Mouse (Mus musculus): Measurements from ENCODE around the gene Trim65. TPM values are rescaled to one million over a fixed set of nuclear protein-coding genes. Genes with fewer than 3 reads are reported as not detected.

The Trim65 gene
- total RNA-seq, 2 experiments from 2014 or later = 7.1 to 8.0 TPM

Other genes with a start within 250 kb of the Trim65 start
- under 1 TPM in 1 of 2 experiments, not detected in 1; 0.72 TPM for gene Smim5, start 231.2 kb downstream of the Trim65 start, total RNA-seq (2021)
- not detected for gene Smim6, start 219.1 kb downstream of the Trim65 start, total RNA-seq (2021)
- 10 to 100 TPM; 52.2 to 58.2 TPM for gene Sap30bp, start 197.8 kb downstream of the Trim65 start, total RNA-seq (2021)
- 10 to 100 TPM; 30.4 to 35.1 TPM for gene Recql5, start 197.7 kb downstream of the Trim65 start, total RNA-seq (2021)
- gene Itgb4, start 156.4 kb downstream of the Trim65 start, total RNA-seq (2021) = 1 to 10 TPM; 8.2 to 9.7 TPM
- 10 to 100 TPM; 13.4 to 14.2 TPM for gene Galk1, start 118.4 kb downstream of the Trim65 start, total RNA-seq (2021)
- gene H3f3b, start 103.2 kb downstream of the Trim65 start, total RNA-seq (2021) = 100 to 1,000 TPM; 263 to 275 TPM
- 10 to 100 TPM; 19.4 to 21.9 TPM for gene Unk, start 100.8 kb downstream of the Trim65 start, total RNA-seq (2021)
- 1 to 10 TPM; 1.9 to 2.4 TPM for gene Unc13d, start 53.2 kb downstream of the Trim65 start, total RNA-seq (2021)
- 100 to 1,000 TPM; 402 to 404 TPM for gene Wbp2, start 44.1 kb downstream of the Trim65 start, total RNA-seq (2021)
- 1 to 10 TPM; 4.4 to 4.6 TPM for gene Trim47, start 3.9 kb downstream of the Trim65 start, total RNA-seq (2021)
- gene Mrpl38, start 7.7 kb upstream of the Trim65 start, total RNA-seq (2021) = 10 to 100 TPM; 55.1 to 58.2 TPM
- 10 to 100 TPM; 80.9 to 95.6 TPM for gene Fbf1, start 37.0 kb upstream of the Trim65 start, total RNA-seq (2021)
- gene Ten1, start 67.7 kb upstream of the Trim65 start, total RNA-seq (2021) = 10 to 100 TPM; 36.1 to 45.4 TPM
- 100 to 1,000 TPM; 119 to 126 TPM for gene Acox1, start 67.9 kb upstream of the Trim65 start, total RNA-seq (2021)
- gene Evpl, start 106.9 kb upstream of the Trim65 start, total RNA-seq (2021) = under 1 TPM; 0.25 to 0.85 TPM
- gene Srp68, start 143.1 kb upstream of the Trim65 start, total RNA-seq (2021) = 10 to 100 TPM; 60.7 to 66.0 TPM
- not detected for gene Galr2, start 149.8 kb upstream of the Trim65 start, total RNA-seq (2021)
- 10 to 100 TPM; 77.1 to 80.9 TPM for gene Exoc7, start 176.1 kb upstream of the Trim65 start, total RNA-seq (2021)
- 1 to 10 TPM; 4.3 to 5.8 TPM for gene Foxj1, start 204.3 kb upstream of the Trim65 start, total RNA-seq (2021)